Mouse (Mus musculus) mouse embryonic stem cell (cell line): ENCODE data around the gene Ahcyl2.

Experiments
- in situ Hi-C, 2 experiments: fragments of 300-500 bp; cut with MboI; formaldehyde crosslinking; loops; 1 replicate in 1 of 2; 3 replicates in 1 of 2; pipeline ENCODE4 v1.14.3; 2019 to 2020; ENCODE audit warnings: low sequenced_read_pairs in 2 of 2, low pct_unique_long_range_greater_than_20kb in 1 of 2, mixed read lengths in 1 of 2; ENCODE audit not compliant: unreplicated experiment in 1 of 2

Gene Ahcyl2

DNA sequence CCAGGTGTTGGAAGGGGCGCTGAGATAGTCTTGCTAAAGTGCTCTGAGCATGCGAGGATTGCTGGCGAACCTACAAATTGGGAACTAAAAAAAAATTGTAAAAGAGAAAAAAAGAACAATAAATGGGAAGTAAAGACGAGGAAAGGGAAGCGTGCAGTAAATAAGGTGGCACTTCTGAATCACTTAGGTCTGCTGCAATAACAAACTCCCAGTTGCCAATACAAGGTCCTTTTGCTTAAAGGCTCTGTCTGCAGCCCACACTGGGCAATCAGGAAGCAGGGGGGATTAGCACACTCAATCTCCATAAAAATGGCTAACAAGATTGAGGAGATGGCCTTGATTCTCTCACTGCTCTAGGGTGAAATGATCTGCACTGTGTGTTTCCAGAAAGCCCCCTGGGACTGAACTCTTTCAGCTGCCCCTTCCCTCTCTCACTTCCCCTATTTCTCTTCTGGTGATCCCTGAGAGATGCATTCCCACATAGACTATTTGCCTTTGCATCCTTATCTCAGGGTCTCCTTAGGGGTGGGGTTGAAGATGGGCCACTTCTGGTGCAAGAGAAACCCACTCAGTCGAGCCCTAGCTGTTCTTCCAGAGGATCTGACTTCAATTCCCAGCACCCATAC is 157.9 kb downstream of the Ahcyl2 start:
- in situ Hi-C loops = no loop called here

DNA sequence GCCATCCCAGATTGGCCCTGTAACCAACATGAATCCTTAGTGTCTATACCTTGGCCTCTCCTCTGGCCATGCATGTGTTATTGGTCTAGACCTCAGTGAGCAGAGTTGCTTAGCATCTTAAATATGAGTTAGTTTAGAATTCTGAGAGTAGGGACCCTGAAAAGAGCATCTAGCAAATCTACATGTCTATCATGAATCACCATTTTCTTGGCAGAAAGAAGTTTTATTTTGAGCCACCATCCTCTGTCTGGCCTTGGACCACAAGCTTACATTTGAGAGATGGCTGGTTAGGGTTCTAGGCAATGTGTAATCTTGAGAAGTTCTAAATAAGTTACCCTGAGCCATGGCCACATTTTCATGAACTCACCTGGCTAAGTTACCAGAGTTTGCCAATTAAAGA is 162.3 kb downstream of the Ahcyl2 start:
- in situ Hi-C loops = no loop called here

DNA sequence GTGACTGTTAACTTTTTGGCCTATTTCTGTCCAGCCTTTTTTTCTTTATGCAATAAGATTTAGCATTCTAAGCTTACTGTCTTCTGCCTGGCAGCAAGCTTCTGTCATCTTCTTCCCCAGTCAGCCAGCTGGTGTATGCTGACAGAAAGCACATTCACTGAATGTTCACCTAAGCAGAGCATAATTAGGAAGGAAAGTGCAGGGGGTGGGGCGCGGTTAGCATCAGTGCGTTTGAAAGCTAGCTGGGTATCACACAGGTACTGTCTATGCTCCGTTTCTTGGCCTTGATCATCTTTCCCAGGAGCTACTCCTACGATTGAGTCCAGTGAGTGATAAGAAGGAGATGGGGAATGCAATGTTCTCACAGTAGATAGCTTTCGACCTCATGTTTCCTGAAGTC is 162.9 kb downstream of the Ahcyl2 start:
- in situ Hi-C loops = no loop called here

DNA sequence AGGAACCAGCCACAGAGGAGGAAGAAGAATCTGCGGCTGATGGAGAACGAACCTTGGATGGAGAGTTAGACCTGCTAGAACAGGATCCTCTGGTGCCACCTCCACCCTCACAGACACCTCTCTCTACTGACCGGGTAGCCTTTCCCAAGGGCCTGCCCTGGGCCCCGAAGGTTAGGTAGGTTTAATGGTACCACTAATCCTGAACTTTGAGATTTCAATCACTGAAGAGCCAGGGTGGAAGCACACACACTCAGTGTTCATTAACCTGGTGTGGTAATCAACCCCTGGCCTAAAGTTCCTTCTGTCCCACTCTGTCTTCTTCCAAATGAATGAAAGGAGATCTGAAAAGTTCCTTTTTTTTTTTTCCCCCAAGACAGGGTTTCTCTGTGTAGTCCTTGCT is 163.4 kb downstream of the Ahcyl2 start:
- in situ Hi-C loops = no loop called here

DNA sequence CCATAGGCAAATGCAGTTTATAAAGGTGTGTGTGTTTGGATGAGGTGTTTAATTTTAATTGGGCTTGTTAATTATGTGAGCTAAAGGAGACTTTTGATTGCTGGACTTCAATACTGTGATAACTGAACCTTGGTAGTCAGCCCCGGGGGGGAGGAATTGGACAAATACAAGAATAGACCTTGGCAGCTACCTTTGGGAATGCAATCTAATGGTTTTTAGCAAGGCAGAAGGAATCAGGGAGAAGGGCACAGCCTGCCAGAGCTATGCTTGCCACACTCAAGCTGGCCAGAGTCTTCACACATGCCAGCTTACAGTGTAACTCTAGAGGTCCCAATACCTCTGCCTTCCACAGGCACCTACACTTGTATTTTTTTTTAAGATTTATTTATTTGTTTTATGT is 167.9 kb downstream of the Ahcyl2 start:
- in situ Hi-C loops = no loop called here

DNA sequence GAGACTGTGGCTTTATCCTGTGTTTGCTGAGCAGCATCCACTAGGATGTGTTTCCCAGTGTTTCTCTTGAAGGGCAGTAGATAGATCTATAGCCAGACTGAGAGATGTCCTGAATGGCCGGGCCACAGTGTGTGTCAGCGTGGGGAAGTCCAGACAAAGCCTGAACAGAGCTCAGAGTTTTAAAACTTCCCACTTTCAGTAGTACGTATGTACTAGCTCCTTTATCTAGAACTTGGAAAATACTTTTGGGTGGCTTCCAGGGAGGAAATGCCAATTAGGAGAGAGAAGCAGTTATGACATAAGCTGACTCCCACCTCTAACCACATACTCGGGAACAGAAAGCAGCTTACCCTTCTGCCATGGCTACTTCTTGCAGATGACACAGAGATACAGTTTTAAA is 172.6 kb downstream of the Ahcyl2 start:
- in situ Hi-C loops = no loop called here

DNA sequence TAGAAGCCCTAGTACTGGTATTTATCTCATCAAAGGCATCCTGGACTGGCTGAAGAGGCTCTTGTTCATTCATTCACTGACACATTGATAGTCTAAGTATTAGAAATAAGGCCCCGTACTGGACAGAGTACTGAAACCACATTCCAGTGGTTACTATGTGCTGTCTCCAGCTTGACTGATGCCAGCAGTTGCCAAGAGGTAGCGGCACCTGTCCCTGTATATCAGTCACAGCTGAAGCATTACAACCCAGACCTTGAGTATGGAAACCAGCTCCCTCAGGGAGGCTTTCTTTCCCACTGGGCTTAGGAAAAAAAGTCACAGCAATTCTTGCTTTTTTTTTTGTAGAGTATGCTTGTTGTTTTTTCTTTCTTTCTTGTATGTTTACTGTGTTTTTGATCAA is 173.2 kb downstream of the Ahcyl2 start:
- in situ Hi-C loops = no loop called here

DNA sequence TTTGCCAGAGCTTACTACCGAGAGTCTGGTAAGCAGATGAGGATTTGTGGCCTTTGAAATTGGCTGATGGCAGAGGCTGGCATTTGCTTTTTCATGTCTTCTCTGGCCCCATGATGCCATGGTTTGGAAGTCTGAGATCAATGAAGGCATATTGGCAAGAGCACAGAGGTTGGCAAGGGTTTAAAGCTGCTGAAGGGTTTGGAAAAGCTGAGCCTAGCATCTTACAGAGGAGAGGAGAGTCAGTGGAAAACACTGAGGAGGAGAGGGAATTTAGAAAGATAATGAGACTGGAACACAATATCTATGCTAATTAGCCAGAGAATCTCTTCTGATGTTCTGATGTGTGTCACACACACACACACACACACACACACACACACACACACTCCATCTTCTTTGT is 176.7 kb downstream of the Ahcyl2 start:
- in situ Hi-C loops = no loop called here

DNA sequence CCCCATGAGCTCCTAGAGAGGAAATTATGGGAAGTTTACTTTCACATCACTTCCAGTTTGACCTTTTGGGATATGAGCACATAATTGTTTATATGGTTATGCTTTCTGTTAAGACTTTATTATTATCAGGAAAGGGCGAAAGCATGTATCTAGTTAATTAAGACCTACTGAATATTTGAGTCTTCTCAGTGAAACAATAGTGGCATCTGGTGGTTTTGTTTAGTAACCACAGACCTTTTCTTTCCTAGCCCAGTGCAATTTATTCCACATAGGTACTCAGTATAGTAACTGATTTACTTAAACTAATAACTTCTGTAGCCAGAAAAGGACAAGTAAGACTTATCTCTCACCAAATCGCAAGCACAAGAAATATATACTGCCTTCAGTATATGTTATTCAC is 178.8 kb downstream of the Ahcyl2 start:
- in situ Hi-C loops = no loop called here

DNA sequence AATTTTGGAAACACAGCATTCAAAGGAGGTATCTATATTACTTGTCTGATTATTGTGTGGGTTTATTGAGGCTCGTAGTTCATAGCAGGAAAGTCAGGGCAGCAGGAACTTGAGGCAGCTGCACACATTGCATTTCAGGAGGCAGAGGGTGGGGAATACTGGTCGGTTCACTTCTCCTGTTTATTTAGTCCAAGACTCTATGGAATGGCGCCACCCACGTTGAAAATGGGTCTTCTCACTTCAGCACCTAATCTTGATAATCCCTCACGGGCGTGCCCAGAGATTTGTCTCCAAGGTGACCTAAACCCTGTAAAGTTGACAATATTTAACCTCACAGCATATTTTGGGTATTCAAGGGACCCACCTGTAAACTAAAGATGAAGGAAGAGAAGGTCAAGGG is 180.0 kb downstream of the Ahcyl2 start:
- in situ Hi-C loops = no loop called here

DNA sequence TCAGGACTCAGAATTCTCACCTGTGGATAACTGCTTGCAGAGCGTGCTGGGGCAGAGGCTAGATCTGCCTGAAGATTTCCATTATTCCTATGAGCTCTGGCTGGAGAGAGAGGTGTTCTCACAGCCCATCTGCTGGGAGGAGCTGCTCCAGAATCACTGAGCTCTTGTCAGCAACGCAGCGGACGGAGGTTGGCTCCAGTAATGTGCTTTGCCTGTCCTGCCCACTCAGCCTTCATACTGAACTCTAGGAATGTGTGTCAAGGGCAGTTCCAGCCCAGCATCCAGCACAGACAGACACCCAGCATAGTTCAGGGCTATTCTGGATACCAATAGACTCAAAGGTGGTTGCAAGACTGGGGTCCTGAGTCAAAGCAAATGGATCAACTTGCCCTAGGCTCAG is 188.9 kb downstream of the Ahcyl2 start:
- in situ Hi-C loops = no loop called here

DNA sequence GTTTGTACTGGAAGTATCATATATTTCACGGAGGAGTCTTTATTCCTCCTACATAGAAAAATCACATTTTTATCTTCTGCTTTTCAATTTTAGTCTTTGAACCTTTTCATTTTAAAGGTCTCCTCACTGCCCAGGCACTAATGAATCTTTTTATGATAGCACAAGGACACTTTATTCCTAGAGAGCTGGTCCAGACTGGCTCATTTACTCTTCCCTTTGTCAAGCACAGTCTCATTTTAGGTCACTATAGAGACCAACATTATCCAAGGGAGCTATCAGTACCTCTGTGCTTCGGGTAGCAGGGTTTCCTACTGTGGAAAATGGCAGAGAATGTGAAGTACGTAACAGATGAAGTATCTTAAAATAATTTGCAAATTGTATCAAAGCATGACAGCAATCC is 190.9 kb downstream of the Ahcyl2 start:
- in situ Hi-C loops = no loop called here

DNA sequence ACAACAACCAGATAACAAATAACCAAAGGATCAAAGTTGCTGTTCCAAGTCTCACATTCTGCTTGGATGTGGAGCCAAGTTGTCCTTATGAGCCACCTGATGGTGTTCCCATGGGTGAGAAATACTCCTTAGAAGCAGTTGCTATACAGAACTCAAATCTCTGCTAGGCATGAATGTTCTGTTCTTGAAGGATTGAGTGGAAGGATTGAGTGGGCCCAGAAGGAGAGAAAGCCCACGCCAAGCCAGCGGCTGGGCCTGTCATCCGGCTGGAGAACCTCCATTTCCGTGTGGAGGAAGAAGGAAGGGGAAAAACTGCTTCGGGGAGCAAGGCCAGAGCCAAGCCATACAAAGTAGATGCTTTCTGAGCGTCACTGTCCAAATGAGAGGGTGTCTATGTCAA is 193.3 kb downstream of the Ahcyl2 start:
- in situ Hi-C loops = no loop called here
